Mouse (Mus musculus) left cerebral cortex, adult 18-20 months (tissue): Measurements from ENCODE around the gene Camk2n1. TPM values are rescaled to one million over a fixed set of nuclear protein-coding genes. Genes with fewer than 3 reads are reported as not detected.
A peak's percentile ranks its signal among the peaks of the same experiment; 100 is the strongest.

Experiments used
- DNase-seq, 2 experiments: peaks; one replicate each; pipeline ENCODE4 v3.0.0; 2021 to 2022; ENCODE audit warnings: low spot score in 2 of 2, mixed read lengths in 1 of 2
- total RNA-seq, 2 experiments: library from RNA; stranded (reverse); gene quantifications; 2 replicates each; pipeline ENCODE4 v1.2.3; 2021

Gene Camk2n1
- total RNA-seq, 2 experiments from 2014 or later = 1,197 to 1,322 TPM

DNA sequence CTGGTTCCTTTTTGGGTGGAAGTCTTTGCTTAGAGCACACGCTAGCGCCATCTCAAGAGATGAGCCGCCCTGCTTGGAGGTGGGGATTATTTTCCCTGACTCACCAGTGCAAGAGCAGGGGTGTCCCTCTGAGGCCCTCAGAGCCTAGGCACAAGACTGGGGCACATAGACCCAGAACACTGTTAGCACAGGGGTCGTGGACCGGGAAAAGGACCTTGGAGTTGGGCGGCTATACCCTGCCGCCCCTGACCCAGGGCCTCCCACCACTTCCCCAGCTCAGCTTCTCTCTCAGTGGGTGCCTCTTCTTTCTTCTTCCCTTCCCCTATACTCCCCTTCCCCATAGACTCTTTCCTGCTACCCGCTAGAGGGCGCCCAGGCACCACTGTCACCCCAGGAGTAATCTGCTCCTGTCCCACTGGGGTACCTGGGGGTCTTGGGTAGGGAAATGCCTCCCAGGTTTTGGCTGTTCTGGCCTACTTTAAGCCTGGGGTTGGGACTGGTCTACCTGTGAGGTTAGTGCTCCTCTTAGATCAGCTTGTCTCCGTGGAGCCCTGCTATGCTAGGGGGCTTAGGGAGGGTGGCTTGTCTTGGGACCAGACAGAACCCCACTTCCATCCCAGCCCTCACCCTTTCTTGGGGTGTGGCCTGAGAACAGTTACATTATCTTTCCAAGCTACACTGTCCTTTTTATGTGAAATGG, 51.2 kb downstream of the Camk2n1 start:
- DNase-seq = peak; percentile 61 to 62

DNA sequence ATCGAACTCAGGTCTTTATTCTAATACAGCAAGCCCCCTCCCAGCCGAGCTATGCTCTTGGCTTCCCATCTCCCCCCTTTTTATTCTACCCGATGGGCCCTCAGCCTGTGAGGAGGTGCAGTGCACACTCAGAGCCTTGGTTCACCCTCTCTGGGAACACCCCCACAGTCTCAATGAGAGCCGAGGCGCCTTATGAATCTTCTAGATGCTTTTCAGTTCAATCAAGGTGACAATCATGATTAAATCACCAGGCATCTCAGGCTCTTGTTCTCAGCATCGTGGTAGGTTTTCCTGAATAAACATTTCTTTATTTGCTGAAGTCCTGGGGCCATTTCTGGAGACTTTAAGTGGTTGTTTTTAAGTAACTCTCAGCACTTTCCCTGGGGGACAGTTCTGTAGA, 53.8 kb downstream of the Camk2n1 start:
- DNase-seq = no peak

Other genes with a start within 250 kb of the Camk2n1 start
- 100 to 1,000 TPM; 189 to 191 TPM for gene Hp1bp3, start 238.0 kb upstream of the Camk2n1 start, total RNA-seq
- 10 to 100 TPM; 71.7 to 83.2 TPM for gene Sh2d5, start 203.9 kb upstream of the Camk2n1 start, total RNA-seq
- 10 to 100 TPM; 28.8 to 33.0 TPM for gene Kif17, start 203.9 kb upstream of the Camk2n1 start, total RNA-seq
- gene Ddost, start 149.6 kb upstream of the Camk2n1 start, total RNA-seq = 10 to 100 TPM; 93.2 to 93.8 TPM
- 100 to 1,000 TPM; 347 to 376 TPM for gene Pink1, start 128.0 kb upstream of the Camk2n1 start, total RNA-seq
- 1 to 10 TPM; 5.0 to 6.1 TPM for gene Cda, start 86.3 kb upstream of the Camk2n1 start, total RNA-seq
- gene Fam43b, start 57.8 kb upstream of the Camk2n1 start, total RNA-seq = 10 to 100 TPM; 48.0 TPM
- gene Mul1, start 19.6 kb upstream of the Camk2n1 start, total RNA-seq = 10 to 100 TPM; 70.8 to 72.3 TPM
- 1 to 10 TPM; 4.2 to 4.6 TPM for gene Vwa5b1, start 181.6 kb downstream of the Camk2n1 start, total RNA-seq